Mouse (Mus musculus) limb, embryonic 11.5 days (tissue): Measurements from ENCODE around the gene Tmod4. TPM values are rescaled to one million over a fixed set of nuclear protein-coding genes. Genes with fewer than 3 reads are reported as not detected.
"Not testable (repeated sequence)": the region's sequence is repeated elsewhere in the genome, so short reads cannot be mapped to it uniquely, and the experiment has no call there.

Experiments
- ATAC-seq: fragments of 200-750 bp; cut with Nextera tagmentation; 2 replicates; pipeline ENCODE4 v1.8.0; 2017; ENCODE audit warnings: low read depth; ENCODE audit not compliant: insufficient number of reproducible peaks, low FRiP score, low TSS enrichment
- DNase-seq: peaks from one replicate; pipeline ENCODE4 v3.0.0-alpha.2; 2015; ENCODE audit warnings: low spot score
- H3K27ac ChIP-seq: fragments of 300-500 bp; sonication (generic); replicated peaks from 2 replicates; pipeline ENCODE4 v1.5.1; 2014; ENCODE audit warnings: low read depth, mild to moderate bottlenecking, low read length
- H3K27me3 ChIP-seq: fragments of 300-500 bp; sonication (generic); 2 replicates; pipeline ENCODE4 v1.6.1; 2014; ENCODE audit warnings: mild to moderate bottlenecking, low read length, mixed read lengths; ENCODE audit not compliant: control insufficient read depth, insufficient read depth
- H3K36me3 ChIP-seq: fragments of 300-500 bp; sonication (generic); 2 replicates; pipeline ENCODE4 v1.6.1; 2014; ENCODE audit warnings: mild to moderate bottlenecking, low read length, moderate library complexity, mixed read lengths; ENCODE audit not compliant: control insufficient read depth, insufficient read depth
- H3K4me1 ChIP-seq: fragments of 300-500 bp; sonication (generic); 2 replicates; pipeline ENCODE4 v1.6.1; 2014; ENCODE audit warnings: low read length, mixed read lengths; ENCODE audit not compliant: control insufficient read depth, insufficient read depth
- H3K4me2 ChIP-seq: fragments of 300-500 bp; sonication (generic); 2 replicates; pipeline ENCODE4 v1.6.1; 2014; ENCODE audit warnings: low read depth, mild to moderate bottlenecking, moderate library complexity; ENCODE audit not compliant: severe bottlenecking
- H3K4me3 ChIP-seq: fragments of 300-500 bp; sonication (generic); 2 replicates; pipeline ENCODE4 v1.5.1; 2014; ENCODE audit warnings: low read depth, low read length
- H3K9ac ChIP-seq: fragments of 300-500 bp; sonication (generic); 2 replicates; pipeline ENCODE4 v1.6.1; 2014; ENCODE audit warnings: mild to moderate bottlenecking, low read length
- H3K9me3 ChIP-seq: fragments of 300-500 bp; sonication (generic); 2 replicates; pipeline ENCODE4 v1.6.1; 2016; ENCODE audit warnings: low read length; ENCODE audit not compliant: control insufficient read depth
- WGBS: fragments of 180-500 bp; shearing (Covaris S2); extraction: QIAGEN DNeasy Blood & Tissue Kit; methylation state at CpG from one replicate; pipeline ENCODE4 v1.1.7; 2014; 5-methylcytosine and 5-hydroxymethylcytosine counted together
- polyA plus RNA-seq: library from polyadenylated mRNA; unstranded; fragments of >200 nt; fragmentation: Nextera tagmentation; extraction: Ambion mirVana; gene quantifications from 2 replicates; pipeline ENCODE4 v1.2.1, GENCODE M21; 2014

The Tmod4 gene
- polyA plus RNA-seq, 1 experiment from 2014 or later, result 0.88 TPM

DNA sequence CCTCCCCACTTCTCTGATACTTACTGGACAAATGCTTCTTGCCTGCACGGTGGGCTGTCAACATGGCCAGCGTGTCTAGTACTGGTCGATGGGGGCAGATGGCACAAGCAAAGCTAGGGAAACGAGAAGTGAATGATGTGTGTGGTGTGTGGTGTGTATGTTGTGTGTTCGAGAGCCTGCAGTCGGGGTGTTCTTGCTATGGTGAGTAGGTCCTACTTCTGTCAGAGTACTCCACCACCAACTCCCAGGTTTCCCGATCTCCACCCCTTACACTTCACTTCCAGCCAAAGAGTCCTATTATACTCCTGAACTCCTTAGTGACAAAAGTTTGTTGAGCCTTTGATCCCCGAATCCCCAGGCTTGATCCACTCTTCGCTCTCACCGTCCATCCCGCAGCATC, 8.9 kb downstream of the Tmod4 start:
- peak overlapping the region; percentile 76 for H3K4me2 ChIP-seq
- no peaks in the 10 kb centered on the region for H3K27me3 ChIP-seq
- peak overlapping the region; percentile 65 for H3K4me3 ChIP-seq
- H3K9me3 ChIP-seq, result no peaks in the 10 kb centered on the region
- ATAC-seq, result no peak
- no peak for DNase-seq
- no peak overlapping the region for H3K27ac ChIP-seq
- H3K4me1 ChIP-seq, result peaks cover 4% of the 10 kb centered on the region; the same call in 1 of the 2 replicates
- H3K36me3 ChIP-seq, result 0 out of 2 replicates have a peak, but pooled peaks cover 3% of the 10 kb centered on the region
- peak overlapping the region; percentile 74 for H3K9ac ChIP-seq
- WGBS, result 58% methylated on average over 11 of the region's 11 CpGs

DNA sequence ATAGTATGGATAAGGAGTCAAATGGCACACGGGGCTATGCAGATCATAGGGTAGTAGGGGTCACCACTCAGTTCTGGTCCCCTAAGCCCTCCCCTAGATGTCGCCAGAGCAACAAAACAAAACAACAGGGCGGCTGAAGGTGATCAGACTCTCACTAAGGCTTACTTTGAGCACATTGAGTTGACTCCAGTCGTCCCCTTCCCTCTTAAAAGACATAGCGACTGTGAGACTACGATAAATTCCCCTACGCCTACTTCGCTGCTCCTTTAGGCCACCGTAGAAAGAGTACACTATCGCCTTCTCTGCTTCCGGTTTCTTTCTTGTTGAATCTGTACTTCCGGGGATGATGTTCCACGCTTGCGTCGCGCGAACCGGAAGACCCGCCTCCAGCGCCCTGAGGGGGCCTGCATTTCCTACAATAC, 9.4 kb downstream of the Tmod4 start, which contains the start of the genes Scnm1 and Lysmd1:
Gene Scnm1 (minus strand): TSS at position 332 of the 422 bp plus-strand sequence.
Gene Lysmd1 (plus strand): TSS at position 409 of the 422 bp plus-strand sequence.
- Histone ChIP-seq H3K9me3 (no peaks in the 10 kb centered on the region), H3K4me1 (peaks cover 4% of the 10 kb centered on the region; the same call in 1 of the 2 replicates), H3K27ac (peak within 1 kb of the TSS; percentile 61; the same call in 1 of the 2 replicates), H3K4me3 (peak within 1 kb of the TSS; percentile 65), H3K27me3 (no peaks in the 10 kb centered on the region), H3K9ac (peak within 1 kb of the TSS; percentile 74), H3K36me3 (0 out of 2 replicates have a peak, but pooled peaks cover 3% of the 10 kb centered on the region), H3K4me2 (peak within 1 kb of the TSS; percentile 76)
- ATAC-seq, result peak; percentile 92
- peak; percentile 89 for DNase-seq
- under 1% methylated on average over 20 of the region's 20 CpGs for WGBS

DNA sequence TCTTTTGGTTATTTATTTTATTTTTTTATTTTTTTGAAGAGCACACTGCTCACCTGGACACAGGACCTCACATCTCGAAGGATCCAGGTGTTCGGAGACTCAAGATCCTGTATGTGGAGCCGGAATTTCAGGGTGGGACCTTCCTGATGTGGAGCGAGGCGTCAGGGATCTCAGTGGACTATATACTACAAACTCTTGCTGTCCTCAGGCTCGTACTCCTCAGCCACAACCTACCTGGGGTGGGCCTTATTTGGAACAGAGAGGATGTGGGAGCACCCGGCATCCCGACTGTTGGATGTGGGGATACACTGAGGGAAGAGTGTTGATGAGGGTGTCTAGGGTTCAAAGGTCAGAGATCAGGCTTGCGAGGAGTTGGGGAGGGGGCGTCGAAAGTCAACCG, 9.9 kb downstream of the Tmod4 start:
- H3K4me1 ChIP-seq, H3K36me3 ChIP-seq, H3K27ac ChIP-seq, H3K27me3 ChIP-seq, DNase-seq, H3K9ac ChIP-seq, H3K9me3 ChIP-seq, H3K4me3 ChIP-seq, H3K4me2 ChIP-seq: not testable (repeated sequence)
- ATAC-seq, result peak; percentile 22; the same call in 1 of the 2 replicates
- WGBS, result no CpG with 5 or more reads among the region's 12 CpGs

DNA sequence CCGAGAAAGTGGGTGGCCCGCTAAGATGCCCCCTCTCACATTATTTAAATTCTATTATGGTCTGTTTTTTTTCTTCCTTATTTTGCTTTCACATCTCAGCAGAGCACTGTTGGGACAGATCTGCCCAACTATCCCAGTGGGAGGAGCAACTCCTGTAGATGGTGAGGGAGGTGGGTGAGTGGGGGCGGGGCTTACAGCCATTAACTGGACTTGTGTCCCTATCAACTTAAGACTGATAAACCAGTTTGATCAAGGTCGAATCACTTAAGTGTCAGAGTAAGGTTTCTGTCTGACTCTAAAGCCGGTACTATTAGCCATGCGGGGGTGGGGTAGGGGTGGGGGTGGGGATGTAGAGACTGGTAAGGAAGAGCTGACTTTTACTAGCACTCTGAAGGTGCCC, 10.7 kb downstream of the Tmod4 start:
- no peak overlapping the region for H3K9ac ChIP-seq

DNA sequence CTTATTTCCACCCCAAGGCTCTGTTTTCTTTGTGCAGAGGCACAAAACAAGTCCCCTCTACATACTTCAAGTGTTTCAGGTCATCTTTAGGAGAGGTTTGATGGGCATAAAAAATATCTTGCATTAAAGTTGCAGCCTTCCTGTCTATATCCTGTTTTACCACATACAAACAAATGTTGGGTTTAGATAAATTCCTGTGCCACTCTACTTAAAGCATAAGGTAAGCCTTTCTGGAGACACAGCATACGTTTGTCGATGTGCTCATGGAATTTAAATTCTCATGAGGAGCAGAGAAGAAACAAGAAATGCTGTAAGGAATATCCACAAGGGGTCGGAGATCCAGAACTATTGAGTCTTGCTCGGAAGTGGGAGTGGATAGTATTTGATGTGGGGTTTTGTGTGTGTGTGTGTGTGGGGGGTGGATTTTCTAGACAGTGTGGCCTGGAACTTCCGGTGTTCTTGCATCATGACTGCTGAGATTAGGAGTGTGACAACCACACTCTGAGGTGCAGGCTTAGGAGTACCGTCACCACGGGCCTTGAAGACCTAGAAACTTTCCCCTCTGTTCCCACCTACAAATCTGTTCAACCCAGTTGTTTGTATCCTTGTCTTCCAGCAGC, 11.3 kb downstream of the Tmod4 start:
- Histone ChIP-seq H3K36me3 (no peaks in the 10 kb centered on the region), H3K4me2 (peak overlapping the region; percentile 48), H3K27me3 (no peaks in the 10 kb centered on the region), H3K27ac (no peak overlapping the region), H3K4me3 (peak overlapping the region; percentile 20; the same call in 1 of the 2 replicates), H3K9me3 (no peaks in the 10 kb centered on the region), H3K4me1 (peaks cover 4% of the 10 kb centered on the region; the same call in 1 of the 2 replicates), H3K9ac (no peak overlapping the region)
- 92% methylated on average over 7 of the region's 7 CpGs for WGBS
- DNase-seq (no peak), ATAC-seq (no peak)

More for the DNA sequence above, 10.7 kb downstream of the Tmod4 start:
- no peaks in the 10 kb centered on the region for H3K27me3 ChIP-seq
- no peak overlapping the region for H3K27ac ChIP-seq
- no peak for ATAC-seq
- peaks cover 4% of the 10 kb centered on the region; the same call in 1 of the 2 replicates for H3K4me1 ChIP-seq
- H3K9me3 ChIP-seq, result no peaks in the 10 kb centered on the region
- peak overlapping the region; percentile 20 for H3K4me3 ChIP-seq
- DNase-seq, result no peak
- 0 out of 2 replicates have a peak, but pooled peaks cover 2% of the 10 kb centered on the region for H3K36me3 ChIP-seq
- H3K4me2 ChIP-seq, result peak overlapping the region; percentile 48
- 30% methylated on average over 6 of the region's 6 CpGs for WGBS

DNA sequence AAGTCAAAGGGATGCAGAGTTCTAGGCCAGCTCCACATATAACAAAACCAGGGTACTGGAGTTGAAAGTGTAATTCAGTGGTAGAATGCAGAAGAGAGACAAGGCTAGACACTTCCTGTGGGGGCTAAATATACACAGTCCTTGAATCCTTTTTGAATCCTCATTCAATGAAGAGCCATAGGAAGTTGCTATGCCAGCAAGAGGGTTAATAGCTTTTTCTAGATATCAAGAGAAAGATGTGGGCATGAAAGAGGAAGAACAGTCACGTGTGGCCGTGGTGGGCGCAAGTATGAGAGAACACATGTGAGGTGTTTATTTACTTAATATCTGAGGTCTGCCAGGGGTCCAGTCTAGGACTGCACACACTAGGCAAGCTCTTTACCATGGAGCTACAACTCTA, 12.1 kb downstream of the Tmod4 start:
- Histone ChIP-seq H3K4me3 (no peak overlapping the region), H3K27ac (no peak overlapping the region), H3K4me2 (no peak overlapping the region), H3K27me3 (no peaks in the 10 kb centered on the region), H3K36me3 (no peaks in the 10 kb centered on the region), H3K9me3 (no peaks in the 10 kb centered on the region), H3K4me1 (peaks cover 4% of the 10 kb centered on the region; the same call in 1 of the 2 replicates), H3K9ac (no peak overlapping the region)
- ATAC-seq, result no peak
- DNase-seq, result no peak
- WGBS, result 99% methylated on average over 3 of the region's 3 CpGs

DNA sequence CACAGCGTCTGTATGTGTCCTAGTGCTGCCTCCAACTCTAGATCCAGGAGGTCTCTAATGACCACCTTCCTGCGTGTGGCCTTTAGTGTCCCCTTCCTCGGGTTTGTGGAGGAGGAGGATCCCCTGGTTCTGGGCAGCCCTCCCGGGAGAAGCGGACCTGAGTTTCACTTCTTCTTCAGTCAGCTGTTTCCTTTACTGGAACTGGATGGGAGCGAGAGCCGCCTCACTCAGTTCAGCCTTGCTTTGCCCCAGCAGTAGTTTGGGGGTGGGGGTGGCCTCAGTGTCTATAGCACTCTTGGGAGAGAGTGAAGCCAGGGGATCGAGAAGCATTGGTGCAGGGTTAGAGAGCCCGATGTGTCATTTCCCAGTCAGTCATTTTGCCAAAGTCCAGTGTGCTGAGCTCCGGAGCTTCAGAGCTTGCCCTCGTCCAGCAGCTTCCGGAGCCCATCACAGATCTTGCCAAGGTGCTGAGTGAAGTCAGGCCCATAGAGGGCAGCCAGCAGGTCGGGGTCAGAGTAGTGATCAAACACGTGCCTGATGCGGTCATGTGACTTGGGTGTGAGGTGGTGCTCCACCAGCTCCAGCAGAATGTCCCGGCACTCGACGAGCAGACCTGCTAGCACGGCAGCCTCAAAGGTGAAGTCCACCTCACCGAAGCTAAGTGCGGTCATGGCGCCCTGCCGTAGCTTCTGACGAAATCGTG, 15.5 kb downstream of the Tmod4 start:
- Histone ChIP-seq H3K27ac (no peak overlapping the region), H3K9ac (no peak overlapping the region), H3K9me3 (no peaks in the 10 kb centered on the region), H3K4me1 (peaks cover 4% of the 10 kb centered on the region; the same call in 1 of the 2 replicates), H3K27me3 (no peaks in the 10 kb centered on the region), H3K4me2 (no peak overlapping the region), H3K4me3 (no peak overlapping the region), H3K36me3 (no peaks in the 10 kb centered on the region)
- WGBS, result 70% methylated on average over 25 of the region's 25 CpGs
- no peak for ATAC-seq
- DNase-seq, result no peak

DNA sequence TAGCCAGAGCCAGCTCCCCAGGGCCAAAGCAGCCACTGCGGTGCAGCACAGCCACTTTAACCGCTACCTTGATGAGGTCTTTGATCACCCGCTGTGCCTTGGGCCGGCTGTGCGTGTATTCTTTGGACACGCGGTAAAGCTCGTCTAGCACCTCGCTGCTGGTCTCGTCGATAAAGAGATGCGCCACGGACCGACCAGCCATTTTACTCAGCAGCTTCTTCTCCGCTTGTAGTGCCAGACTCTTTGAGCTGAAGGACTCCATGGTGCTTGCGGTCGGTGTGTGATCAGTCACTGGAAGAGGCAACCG, 16.0 kb downstream of the Tmod4 start:
- Histone ChIP-seq H3K4me3 (no peak overlapping the region), H3K36me3 (no peaks in the 10 kb centered on the region), H3K27me3 (no peaks in the 10 kb centered on the region), H3K9me3 (no peaks in the 10 kb centered on the region), H3K4me1 (no peaks in the 10 kb centered on the region; the same call in 1 of the 2 replicates), H3K27ac (no peak overlapping the region), H3K9ac (no peak overlapping the region), H3K4me2 (no peak overlapping the region)
- ATAC-seq (no peak), DNase-seq (no peak)
- 61% methylated on average over 18 of the region's 18 CpGs for WGBS
